Mouse (Mus musculus): ENCODE data around the gene Lck.

Lck gene

DNA sequence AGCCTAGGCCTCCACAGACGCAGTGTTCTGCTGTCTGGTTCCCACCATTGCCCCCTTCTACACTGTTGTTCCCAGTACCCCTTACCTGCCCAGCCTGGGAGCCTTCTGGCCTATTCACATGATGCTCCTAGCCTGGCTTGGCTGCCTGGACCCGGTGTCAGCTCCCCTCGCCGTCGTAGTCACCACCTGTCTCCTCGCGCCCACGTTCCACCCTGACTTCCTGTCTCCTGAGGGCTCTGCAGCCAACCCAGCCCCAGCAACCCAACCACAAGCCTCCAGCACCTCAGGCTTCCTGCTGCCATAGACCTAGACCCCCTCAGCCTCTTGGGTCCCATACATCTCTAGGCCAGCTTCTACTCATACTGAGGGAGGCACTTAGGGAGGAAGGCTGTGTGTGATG lies at the start of gene Lck:
TSS of gene Lck (minus strand) at position 212 of the 400 bp plus-strand sequence.
- DNase-seq: no peak

DNA sequence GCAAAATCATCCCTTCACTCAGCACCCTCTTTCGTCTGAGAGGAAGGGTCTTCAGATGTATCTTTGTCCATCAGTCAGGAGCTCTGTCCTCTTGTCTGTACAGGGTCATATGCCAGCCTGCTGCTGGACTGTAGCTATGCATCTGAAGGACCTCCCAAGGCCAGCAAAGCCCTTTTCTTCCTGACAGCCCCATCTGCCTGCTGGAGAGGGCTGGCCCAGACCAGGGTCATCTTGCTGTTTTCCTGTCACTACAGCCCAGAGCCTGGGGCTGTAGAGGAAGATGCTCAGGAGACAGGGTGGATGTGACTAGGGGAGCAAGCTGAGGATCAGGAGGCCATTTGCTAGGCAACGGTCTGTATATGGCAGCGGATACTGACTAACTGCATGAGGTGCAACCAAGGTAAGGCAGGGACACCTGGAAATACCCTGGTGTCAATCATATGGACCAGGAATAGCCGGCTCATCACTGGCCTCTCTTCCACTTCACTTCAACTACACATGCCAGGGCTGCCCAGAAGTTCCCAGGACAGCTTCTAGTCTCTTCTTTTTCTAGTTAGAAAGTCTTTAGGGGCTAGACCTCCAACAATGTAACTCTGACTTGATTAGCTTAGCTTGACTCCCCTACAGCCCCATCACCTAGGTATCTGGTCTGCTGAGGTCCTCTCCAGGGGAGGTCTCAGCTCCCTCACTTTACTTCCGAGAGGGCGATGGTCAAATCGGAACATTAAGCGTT lies 49.5 kb upstream of the Lck start:
- DNase-seq: no peak

DNA sequence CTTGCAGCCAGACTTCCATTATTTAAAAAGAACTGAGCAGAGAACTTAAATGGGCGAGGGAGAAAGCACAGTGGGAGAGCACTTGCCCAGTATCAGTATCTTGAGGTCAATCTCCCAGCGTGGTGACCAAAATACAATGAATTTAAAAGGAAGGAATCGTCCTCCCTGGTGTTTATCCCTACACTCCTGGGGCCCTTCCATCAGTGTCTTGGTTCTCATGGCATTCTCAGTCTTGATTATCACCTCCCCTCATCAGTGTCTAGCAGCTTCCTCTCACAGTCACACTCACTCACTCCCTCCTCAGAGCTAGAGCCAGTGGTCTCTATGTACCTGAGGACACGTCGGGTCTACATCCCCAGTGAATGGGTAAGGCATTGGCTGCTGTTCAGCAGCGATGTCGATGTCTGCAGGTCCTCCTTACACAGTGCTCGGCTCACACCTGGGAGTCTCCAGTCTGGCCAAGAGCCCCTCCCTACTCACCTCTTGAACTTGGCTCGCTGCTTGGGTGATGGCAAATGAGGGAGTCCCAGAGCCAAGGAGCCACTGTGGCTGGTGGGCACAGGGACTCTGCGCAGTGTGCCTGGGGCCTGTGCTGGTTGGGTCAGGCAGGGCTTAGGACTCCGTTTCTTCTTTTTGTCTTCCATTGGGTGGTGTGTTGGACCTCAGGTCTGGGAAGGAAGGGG lies 48.8 kb upstream of the Lck start:
- DNase-seq: no peak

DNA sequence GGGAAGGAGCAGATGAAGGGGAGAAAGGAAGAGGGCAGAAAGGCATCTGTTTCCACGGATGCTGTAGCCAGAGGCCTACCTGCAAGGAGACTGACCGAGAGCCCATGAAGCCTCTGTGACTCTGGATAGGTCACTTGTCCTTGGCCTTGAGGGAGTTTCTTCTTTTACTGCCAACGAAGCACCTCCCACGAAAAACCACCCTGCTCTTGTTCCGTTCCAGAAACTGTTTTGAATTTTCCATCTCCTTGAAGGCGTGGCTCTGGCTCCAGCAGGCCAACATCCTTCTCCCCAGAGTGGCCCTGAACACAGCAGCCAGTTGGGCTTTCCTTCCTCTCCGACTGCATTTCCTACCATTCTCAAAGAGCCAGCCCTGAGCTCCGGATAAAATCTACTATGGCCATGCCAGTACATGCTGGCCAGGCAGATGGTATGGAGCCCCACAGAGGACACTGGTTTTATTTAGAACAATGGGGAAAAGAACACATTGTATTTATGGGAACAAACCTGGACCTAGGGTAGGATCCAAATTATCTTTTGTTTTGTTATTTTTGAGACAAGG lies 47.9 kb upstream of the Lck start:
- DNase-seq: no peak

DNA sequence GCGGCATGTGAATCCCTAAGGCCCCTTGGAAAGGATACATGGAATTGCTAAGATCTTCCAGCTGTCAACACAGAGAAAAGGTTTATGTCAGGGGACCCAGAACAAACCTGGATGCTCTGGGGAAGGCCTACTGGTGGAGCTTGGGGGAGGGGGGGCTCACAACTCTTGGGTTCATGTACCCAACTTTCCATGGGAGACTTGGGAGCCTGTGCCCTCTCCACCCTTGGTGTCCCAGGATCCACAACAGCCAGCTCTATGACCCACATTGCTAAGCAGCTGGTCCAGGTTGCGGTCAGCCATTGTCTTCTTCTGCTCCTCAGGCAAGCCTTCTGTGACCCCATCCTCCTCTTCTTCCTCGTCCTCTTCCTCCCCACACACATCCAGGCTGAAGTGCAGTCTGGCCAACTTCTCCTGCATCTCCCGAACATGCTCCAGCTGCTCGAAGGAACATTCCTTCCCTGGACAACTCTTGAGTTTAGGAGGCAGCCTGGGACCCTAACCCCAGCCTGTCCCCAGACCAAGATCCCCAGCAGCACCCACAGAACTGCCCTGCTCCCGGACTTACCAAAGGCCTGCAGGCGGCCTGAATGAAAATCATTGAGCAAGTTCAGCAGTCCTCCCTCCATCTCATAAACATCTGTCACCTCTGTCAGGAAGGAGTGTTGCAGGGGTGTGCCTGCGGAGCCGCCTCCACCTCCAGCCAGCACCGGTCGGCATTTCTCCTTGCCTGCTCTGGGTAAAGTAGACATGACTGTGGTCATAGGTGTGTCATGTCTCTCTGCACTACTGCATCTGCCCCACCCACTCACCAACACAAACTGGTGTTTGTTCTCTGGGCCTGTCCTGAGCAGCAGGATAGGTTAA lies 47.2 kb upstream of the Lck start:
- no peak for DNase-seq

DNA sequence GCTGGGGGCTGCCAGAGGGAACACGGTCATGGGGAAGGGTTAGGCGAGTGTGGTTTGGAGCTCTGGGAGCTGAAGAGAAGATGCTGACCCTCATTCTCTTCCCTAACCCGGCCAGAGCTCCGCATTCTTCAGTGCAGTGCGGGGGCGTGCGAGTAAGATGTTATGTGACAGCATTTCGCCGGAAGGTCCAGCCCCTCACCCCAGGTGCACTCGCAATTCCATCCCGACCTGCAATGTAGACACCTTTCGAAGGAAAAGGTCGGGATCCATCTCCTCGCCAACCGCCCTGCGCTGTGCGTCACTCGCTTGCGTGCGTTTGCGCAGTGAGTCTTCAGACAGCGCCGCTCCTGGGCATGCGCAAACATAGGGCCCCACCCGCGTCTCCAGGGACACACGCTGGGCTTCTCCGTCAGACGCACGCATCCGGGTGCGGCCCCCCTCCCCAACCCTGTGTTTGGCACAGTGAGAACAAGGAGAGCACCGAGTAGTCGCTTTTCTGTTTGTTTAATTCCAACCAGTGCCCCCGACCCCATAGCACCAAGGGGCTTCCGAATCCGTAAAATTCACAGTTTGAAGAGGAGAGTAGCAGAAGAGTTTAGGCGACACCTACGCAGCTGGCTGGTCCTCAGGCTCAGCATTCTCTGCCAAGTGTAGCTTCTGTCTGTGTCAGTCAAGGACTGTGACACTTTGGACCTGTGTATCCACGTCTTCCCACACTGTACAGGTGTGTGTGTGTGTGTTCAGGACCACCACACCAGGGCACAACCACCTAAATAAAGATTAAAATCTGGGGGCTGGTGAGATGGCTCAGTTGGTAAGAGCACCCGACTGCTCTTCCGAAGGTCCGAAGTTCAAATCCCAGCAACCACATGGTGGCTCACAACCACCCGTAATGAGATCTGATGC lies 45.6 kb upstream of the Lck start, which contains the start of gene Iqcc:
TSS of gene Iqcc (minus strand) at position 314 of the 906 bp plus-strand sequence.
- DNase-seq: peak; percentile 93

DNA sequence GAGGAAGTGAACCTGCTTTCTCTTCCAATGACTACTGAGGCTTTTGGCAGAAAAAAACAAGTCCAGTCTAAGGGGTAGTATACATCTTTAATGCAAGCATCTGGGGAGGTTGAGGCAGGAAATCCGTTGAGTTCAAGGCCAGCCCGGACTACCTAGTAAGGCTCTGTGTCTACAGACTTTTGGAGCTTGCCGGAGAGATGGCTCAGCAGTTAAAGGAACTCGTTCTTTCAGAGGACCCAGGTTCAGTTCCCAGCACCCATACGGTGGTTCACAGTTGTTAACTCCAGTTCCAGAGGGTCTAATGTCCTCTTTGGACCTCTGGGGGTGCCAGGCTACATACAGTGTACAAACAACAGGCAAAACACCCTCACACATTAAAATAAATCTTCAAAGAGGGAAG lies 44.6 kb upstream of the Lck start:
- no peak for DNase-seq

DNA sequence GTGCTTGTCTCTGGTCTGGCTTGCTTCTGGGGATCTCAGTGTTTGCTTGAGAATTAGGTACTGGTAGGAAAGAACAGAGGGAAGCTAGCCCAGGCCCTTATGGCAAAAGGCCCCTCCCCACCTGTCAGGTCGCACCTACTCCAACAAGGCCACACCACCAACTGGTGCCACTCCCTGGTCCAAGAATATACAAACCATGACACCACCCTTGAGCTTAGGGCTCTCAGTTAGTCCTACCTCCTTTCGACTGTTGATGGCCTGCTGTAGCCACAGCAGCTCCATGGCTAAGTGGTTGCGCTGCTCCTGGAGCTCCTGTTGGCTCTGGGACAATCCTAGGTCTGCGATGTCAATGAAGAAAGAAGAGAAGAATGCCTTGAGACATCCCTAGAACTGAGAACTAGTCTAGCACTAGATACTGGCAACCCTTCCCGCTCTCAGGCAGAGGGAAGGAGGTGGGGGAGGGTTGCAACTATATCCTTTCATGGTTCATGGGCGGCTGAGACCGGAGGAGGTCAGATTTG lies 43.7 kb upstream of the Lck start:
- no peak for DNase-seq

DNA sequence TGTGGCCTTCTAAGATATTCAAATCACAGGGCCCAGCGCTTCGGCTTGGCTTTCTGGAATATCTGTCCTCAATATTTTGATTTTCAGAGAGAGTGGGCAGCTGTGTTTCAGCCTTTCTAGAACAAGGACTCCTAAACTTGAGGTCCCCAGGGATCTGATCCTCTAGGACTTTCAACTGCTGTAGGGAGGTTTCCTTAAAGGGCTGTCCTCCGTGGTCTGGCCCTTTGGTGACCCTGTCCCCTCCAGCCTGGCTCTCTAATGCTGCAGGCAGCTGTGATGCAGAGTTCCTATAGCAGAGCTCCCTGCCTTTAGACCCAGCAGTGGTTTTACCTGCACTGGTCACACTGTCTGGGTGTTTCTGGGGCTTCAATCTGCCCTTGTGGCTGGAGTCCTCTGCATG lies 43.2 kb upstream of the Lck start:
- DNase-seq: no peak

DNA sequence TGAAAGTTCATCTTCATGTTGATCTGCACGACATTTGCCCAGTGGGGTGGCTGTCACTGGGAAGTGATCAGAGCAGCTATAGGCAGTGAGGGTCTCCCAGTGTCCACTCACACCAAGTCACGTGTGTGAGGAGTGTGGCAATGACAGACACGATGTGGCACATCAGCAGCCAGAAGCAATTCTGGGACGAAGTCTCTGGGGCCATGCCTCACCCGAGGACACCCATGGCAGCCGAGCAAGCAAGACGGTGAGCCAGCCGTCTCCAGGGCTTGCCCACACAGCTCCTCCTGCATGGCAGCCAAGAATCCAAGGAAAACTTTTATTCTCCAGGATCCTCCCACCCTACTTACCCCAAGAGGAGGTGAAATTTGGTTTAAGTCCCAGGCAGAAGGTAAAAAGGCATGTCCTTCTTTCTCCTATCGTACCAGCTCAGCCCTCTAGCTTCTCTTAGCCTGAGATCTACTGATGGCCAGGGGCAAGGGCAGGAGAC lies 42.4 kb upstream of the Lck start:
- no peak for DNase-seq

DNA sequence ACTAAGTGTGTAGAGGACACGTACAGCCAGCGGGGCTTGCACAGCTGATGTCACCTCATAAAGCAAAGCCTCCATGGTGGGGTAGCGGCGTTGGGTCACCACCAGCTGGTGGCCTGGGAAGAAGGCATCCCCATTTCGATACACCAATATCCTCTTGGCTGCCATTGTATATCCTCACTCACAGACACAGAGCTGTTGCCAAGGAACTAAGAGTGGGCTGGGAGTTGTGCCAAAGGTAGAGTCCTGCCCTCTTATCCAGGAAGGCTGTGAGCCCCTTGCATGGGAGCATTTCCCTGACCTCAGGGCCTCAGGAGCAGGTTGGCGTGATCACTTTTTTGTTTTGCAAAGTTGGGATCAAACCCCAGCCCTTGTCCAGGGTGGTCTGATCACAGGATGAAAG lies 40.7 kb upstream of the Lck start, which contains the start of gene Dcdc2b:
TSS of gene Dcdc2b (minus strand) at position 165 of the 400 bp plus-strand sequence.
- DNase-seq: no peak

DNA sequence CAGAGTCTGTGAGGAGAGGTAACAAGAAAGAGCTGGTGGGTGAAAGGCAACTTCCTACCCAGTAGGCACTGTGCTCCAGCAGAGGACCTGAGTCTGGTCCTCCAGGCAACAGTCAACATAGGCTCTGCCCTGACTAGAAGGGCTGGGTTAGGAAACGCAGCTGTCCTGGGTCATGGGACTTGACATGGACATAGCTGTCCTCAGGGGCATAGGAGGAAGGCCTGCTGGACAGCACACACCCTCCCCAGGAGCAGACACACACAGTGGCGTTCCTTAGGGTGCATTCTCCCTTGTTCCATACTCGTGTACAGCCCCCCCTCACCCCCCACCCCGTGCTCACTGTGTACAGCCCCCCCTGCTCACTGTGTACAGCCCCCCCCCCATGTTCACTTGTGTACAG lies 37.0 kb upstream of the Lck start:
- no peak for DNase-seq

DNA sequence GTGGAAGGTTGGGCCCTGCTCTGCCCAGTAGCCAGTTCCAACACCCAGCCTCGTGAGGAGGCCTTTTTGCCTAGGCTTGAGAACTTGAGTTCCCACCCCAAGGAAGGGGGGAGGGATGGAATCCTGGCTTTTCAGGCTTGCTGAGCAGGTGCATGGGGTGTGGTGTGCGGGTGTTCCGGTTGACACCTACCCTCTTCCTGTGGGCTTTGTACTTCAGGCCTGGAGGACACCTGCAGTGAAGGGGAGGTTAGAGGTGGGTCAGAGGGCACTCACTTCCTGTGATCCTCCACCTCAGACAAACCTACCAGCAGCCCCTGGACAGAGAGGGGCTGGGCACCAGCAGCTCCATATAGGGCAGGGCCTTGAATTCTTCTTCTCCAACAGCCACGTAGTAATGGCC lies 36.6 kb upstream of the Lck start:
- no peak for DNase-seq

DNA sequence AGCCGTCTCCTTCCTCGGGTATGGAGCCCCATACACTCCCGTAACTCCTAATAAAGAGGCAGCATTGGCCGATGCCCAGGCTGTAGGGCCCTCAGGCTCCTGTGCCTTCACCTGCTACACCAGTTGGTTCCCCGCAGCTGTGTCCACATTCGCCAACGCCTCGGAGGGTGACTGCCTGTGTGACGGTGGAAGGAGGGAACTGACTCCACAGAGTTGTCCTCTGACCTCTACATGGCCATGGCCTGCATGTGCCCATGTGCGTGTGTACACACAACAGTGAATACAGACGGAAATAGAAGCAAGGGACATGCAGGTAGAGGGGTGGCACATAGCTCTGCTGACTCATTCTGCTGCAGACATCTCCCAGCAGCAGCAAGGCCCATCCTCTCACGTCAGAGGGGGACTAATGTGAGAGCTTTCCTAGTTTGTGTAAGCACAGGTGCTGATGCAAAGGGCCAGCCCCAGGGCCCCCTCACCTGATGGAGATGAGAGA lies 35.7 kb upstream of the Lck start:
- DNase-seq: no peak

DNA sequence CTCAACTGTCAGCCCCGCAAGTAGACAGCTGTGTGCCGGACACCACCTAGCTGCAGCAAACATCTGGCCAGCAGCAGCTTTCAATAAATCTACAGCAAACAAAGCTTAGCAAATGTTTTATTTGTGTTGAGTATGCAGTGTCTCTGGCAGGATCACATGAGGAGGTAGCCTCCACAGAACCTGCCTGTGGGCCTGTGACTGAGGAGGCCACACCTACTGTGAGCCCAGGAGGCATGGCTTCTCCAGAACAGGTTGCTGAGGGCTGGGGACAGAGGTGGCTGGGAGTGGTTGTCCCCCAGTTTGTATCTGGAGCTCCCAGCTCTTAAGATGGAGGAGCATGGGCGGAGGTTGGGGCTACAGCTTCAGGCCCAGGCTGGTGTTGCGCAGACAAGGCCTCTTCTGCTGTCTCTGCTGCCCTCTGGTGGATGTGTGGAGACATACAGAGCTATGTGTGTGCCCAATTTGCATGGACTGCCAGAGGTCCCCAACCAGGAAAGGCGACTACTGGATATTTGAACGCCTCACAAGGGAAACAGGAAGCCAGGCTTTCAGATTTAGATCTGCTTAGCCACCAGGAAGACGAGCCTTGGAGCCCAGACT lies 35.1 kb upstream of the Lck start:
- DNase-seq: peak; percentile 79

DNA sequence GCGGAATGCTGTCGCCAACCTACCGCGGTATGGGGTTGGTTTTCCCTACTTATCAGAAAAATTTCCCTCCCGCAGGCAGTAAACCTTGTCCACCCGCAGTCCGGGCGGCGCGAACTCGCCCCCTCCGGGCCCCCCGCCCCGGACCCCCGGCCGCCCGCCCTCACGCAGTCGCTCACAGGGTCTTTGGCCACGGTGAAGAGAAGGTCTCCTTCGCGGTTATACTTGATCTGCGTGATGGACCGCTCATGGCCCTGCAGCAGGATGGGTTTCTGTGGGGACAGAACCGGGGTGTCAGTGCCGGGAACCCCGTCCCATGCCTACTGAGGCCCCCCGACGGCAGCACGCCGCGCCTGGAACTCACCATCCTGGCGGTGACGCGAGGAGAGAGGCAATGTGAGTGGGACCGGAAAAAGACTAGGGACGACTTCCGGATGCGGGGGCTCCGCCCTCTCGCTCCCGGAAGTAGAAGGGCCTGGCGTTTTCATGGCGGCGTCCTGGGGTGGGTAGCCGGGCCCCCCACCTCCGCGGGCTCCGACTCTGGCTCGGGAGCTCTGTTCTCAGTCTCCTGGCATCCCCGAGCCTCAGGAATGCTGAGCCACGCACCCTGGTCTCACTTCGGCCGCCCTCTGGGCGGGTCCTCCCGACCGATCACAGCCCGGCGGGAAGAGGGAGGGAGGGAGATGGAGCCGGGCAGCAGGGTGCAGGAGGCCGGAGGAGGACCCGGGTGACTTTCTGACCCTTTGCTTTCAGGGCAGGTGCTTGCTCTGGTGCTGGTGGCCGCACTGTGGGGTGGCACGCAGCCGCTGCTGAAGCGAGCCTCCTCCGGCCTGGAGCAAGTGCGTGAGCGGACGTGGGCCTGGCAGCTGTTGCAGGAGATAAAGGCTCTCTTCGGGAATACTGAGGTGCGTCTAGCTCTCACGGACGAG lies 27.1 kb upstream of the Lck start, which contains the start of the genes Eif3i and Tmem234:
TSS of gene Eif3i (minus strand) at position 416 of the 926 bp plus-strand sequence.
TSS of gene Tmem234 (plus strand) at position 436 of the 926 bp plus-strand sequence.
- peak; percentile 79 for DNase-seq

DNA sequence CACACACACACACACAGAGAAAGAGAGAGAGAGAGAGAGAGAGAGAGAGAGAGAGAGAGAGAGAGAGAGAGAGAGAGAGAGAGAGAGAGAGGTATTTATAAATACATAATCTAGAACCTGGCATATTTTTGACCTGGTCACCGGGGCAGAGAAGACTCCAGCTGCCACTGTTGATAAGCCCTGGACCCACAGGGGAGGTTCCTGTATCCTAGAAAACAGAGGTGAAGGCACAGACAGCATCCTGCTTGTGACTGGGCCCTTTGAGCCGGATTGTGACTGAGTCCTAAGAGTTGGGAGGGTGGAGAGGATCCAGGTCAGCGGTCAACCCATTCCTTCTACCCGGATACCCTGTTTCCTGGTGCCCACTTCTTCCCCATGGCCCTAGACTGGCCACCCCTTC lies 15.4 kb upstream of the Lck start:
- no peak for DNase-seq

DNA sequence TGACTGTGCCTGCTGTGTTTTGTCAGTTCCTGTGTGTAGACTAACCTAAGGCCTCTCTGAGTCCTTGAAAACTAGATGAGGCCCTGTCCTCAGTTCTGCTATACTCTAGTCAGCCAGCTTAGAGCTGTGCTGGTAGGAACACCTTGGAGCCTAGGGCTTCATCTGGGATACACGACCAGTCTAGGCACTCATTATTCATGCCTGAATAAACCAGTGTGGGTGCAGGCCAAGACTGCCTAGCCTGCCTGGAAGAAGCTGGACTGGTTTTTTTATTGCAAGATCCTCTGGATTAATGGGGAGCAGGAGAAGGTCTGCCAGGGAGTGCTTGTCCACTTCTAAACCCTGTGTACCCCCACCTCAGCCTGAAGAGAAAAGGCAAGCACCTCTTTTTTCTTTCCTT lies 13.5 kb upstream of the Lck start:
- DNase-seq: no peak

DNA sequence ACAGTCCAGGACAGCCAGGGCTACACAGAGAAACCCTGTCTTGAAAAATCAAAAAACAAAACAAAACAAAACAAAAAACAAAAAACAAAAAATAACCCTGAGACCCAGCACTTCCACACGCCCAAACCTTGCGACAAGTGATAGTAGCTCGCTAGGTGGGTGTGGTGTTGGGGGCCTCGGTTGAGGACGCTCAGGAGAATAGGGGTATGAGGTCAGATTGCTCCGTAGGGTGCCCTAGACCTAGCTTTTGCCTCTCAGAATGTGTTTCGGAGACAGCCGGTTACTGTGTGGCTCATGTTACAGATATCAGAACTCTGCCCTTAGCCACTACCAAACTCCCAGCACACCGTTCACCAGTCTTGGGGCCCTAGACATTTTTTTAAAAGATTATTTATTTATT lies 12.3 kb upstream of the Lck start:
- DNase-seq: no peak

Measured in right cerebral cortex, postnatal 4 days (tissue).